Mouse (Mus musculus) liver, embryonic 14.5 days (tissue): ENCODE results near the gene Nod2.

Experiments
- CTCF ChIP-seq: IDR thresholded peaks from 2 replicates; pipeline ENCODE4 v1.5.1; 2016; ENCODE audit warnings: antibody characterized with exemption, low read depth, control low read depth
- EP300 ChIP-seq: IDR thresholded peaks from 2 replicates; pipeline ENCODE4 v1.6.1; 2016; ENCODE audit warnings: antibody characterized with exemption, low read depth

DNA sequence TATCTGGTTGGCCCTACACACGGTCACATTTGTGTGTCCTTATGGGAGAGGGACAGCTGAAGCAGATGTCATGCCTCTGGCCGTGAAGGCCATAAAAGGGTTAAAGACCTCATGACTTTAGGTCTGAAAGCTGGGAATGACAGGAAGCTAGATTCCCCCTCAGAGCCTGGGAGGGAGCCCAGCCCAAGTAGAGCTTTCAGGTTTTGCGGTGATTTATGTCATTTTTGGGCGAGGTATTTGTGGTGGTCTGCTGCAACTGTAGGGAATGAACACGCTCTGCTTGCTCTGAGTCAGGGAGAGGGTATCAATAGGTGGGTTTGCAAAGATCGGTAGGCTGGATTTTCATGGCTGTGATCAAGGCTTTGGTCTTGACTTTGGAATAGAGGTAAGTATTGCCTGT, 42.8 kb downstream of the Nod2 start:
- no peak for TF ChIP-seq CTCF
- no peak for TF ChIP-seq EP300
